Mouse (Mus musculus): ENCODE measurements around the gene Ctnna3.

DNA sequence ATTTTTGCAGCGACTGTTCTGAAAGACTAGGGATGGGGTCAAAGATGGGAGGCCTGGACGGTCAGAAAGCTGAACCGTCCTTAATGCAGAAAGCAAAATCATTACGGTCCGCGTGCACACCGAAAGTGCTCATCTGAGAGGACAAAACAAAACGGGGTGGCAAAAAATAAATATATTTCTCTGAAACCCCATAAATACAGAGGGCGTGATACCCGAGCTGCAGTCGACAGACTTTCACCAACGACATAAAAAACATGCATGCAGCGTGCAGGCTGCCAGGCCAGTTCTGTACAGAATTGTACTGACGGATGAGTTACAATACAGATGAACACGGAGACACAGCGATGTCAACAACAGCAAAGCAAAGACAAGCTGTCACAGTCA, 656.3 kb downstream of the Ctnna3 start:
- no peak for TF ChIP-seq CTCF (IDR thresholded peaks at IDR 0.05; ENCODE audit: low read depth)
- no peak for TF ChIP-seq EP300 (IDR thresholded peaks at IDR 0.05; ENCODE audit: low read depth)
